Comparison of ENCODE assay signal across 14 mouse cellular contexts in the genomic region with DNA sequence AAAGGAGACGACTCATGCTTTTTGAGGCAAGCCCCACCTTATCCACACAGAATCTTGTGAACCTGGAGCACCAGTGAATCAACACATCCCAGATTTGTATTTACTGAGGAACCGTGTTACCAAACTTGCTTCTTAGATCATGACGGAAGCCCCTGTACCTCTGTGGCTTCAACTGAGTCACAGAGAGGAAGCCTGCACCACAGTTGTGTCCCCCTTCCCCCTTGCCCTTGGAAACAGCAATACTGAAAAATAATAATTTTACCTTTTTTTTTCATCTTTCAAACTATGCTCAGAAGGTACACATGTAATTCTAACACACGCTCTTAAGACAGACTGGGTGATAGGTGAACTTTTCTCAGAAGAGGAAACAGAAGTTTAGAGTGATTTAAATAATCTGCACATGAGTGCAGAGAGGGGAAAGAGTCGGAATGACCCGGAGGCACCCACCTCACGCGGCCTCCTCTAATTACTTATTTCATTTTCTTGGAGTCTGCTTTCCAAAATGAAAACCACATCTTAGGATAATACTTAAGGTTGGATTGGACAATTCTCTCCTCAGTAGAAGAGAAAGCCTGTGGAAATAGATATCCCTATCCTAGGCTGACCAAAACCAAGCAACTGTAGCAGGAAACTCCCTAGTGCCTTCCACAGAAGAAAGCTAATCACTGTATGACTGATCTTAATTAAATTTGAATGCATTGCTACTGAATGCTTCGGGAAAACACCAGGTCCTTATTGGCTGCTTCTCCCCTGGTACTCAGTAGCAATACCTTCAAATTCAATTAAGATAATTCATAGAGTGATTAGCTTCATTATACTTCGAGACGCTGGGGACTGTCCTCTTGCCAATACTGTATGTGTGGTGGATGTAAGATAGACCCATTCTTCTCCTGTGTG.
DNase-seq lines count a peak whose midpoint lies in the region; ATAC-seq and TF ChIP-seq lines count a peak whose summit lies in the region.
"Had no signal": no experiment of that assay in that cellular context is flagged by ENCODE, and none has a peak within 500 bp of the region (broad histone marks: within the 10 kb centered on the region; RNA-seq: fewer than 3 reads in every experiment).

No protein-coding gene starts in this region.

- no peaks in the 10 kb centered on the region for H3K36me3 ChIP-seq in midbrain, embryonic 13.5 days
- no peaks in the 10 kb centered on the region for H3K36me3 ChIP-seq in midbrain, embryonic 10.5 days
- no peaks in the 10 kb centered on the region for H3K36me3 ChIP-seq in neural tube, embryonic 14.5 days (ENCODE audit: control insufficient read depth, insufficient read depth, low read length)
- H3K36me3 ChIP-seq in heart, embryonic 10.5 days: no peaks in the 10 kb centered on the region
- H3K36me3 ChIP-seq: heart, embryonic 13.5 days; intestine, embryonic 15.5 days had no signal

- DNase-seq in midbrain, embryonic 10.5 days (ENCODE audit: low spot score): no peak
- peak; percentile 27 for DNase-seq in CD4-positive helper T cell, adult 2 months (ENCODE audit: low read depth, low spot score)
- peak; percentile 32 for DNase-seq in brain, embryonic 14.5 days (ENCODE audit: low read depth)
- no peak for DNase-seq in heart, embryonic 10.5 days (ENCODE audit: low spot score)
- no peak for DNase-seq in kidney, postnatal 14 days
- no peak for DNase-seq in cerebellum, postnatal 14 days
- DNase-seq: adrenal gland, postnatal 10 days; forebrain, postnatal 0 days; gastrocnemius, postnatal 14 days; kidney, postnatal 36 days had no signal

- no peak for TF ChIP-seq POLR2A in brain, embryonic 14.5 days (IDR thresholded peaks at IDR 0.05; ENCODE audit: borderline replicate concordance, extremely low read depth, insufficient read depth, insufficient read length, poor library complexity, severe bottlenecking)

- no peaks in the 10 kb centered on the region for H3K27me3 ChIP-seq in midbrain, embryonic 13.5 days
- no peaks in the 10 kb centered on the region for H3K27me3 ChIP-seq in midbrain, embryonic 10.5 days (ENCODE audit: low read depth, poor library complexity, severe bottlenecking)
- no peaks in the 10 kb centered on the region for H3K27me3 ChIP-seq in neural tube, embryonic 14.5 days (ENCODE audit: control insufficient read depth, insufficient read depth, low read length)
- H3K27me3 ChIP-seq in heart, embryonic 10.5 days (ENCODE audit: insufficient read depth, poor library complexity, severe bottlenecking): no peaks in the 10 kb centered on the region
- H3K27me3 ChIP-seq: heart, embryonic 13.5 days; intestine, embryonic 15.5 days had no signal

- 80% methylated on average over 11 of the region's 11 CpGs for WGBS in midbrain, embryonic 13.5 days
- 86% methylated on average over 11 of the region's 11 CpGs for WGBS in midbrain, embryonic 10.5 days
- WGBS in neural tube, embryonic 14.5 days: 77% methylated on average over 11 of the region's 11 CpGs
- 80% methylated on average over 11 of the region's 11 CpGs for WGBS in heart, embryonic 10.5 days

- H3K4me1 ChIP-seq in midbrain, embryonic 13.5 days (replicated peaks): no peaks in the 10 kb centered on the region
- H3K4me1 ChIP-seq in midbrain, embryonic 10.5 days: no peaks in the 10 kb centered on the region
- no peaks in the 10 kb centered on the region for H3K4me1 ChIP-seq in neural tube, embryonic 14.5 days (ENCODE audit: control insufficient read depth, insufficient read depth, low read length)
- H3K4me1 ChIP-seq in heart, embryonic 10.5 days: no peaks in the 10 kb centered on the region
- H3K4me1 ChIP-seq: heart, embryonic 13.5 days; intestine, embryonic 15.5 days had no signal

- H3K27ac ChIP-seq in midbrain, embryonic 13.5 days: no peak overlapping the region
- H3K27ac ChIP-seq in midbrain, embryonic 10.5 days (replicated peaks): no peak overlapping the region
- H3K27ac ChIP-seq in neural tube, embryonic 14.5 days (ENCODE audit: low read depth, low read length): no peak overlapping the region
- H3K27ac ChIP-seq in heart, embryonic 10.5 days: no peak overlapping the region
- H3K27ac ChIP-seq: heart, embryonic 13.5 days; intestine, embryonic 15.5 days had no signal

- H3K9ac ChIP-seq in midbrain, embryonic 13.5 days (replicated peaks): no peak overlapping the region
- no peak overlapping the region for H3K9ac ChIP-seq in neural tube, embryonic 14.5 days (replicated peaks; ENCODE audit: low read depth, low read length)
- H3K9ac ChIP-seq: forebrain, postnatal 0 days; heart, embryonic 13.5 days; intestine, embryonic 15.5 days had no signal

- peak; percentile 66 for ATAC-seq in midbrain, embryonic 13.5 days
- peak; percentile 74; the same call in 1 of the 2 replicates for ATAC-seq in neural tube, embryonic 14.5 days (ENCODE audit: low read depth)
- ATAC-seq: forebrain, postnatal 0 days; intestine, embryonic 15.5 days had no signal

- H3K4me2 ChIP-seq in midbrain, embryonic 13.5 days (replicated peaks): no peak overlapping the region
- H3K4me2 ChIP-seq in neural tube, embryonic 14.5 days (ENCODE audit: low read depth, low read length): no peak overlapping the region
- H3K4me2 ChIP-seq: heart, embryonic 13.5 days; intestine, embryonic 15.5 days had no signal

- H3K4me3 ChIP-seq in midbrain, embryonic 13.5 days (replicated peaks): no peak overlapping the region
- H3K4me3 ChIP-seq in midbrain, embryonic 10.5 days: no peak overlapping the region
- no peak overlapping the region for H3K4me3 ChIP-seq in neural tube, embryonic 14.5 days (ENCODE audit: low read depth, low read length)
- H3K4me3 ChIP-seq in heart, embryonic 10.5 days: no peak overlapping the region
- H3K4me3 ChIP-seq: heart, embryonic 13.5 days; intestine, embryonic 15.5 days had no signal

- no peak for TF ChIP-seq CTCF in brain, embryonic 14.5 days (IDR thresholded peaks at IDR 0.05; ENCODE audit: borderline replicate concordance, extremely low read depth, insufficient read depth, insufficient read length)

- no peaks in the 10 kb centered on the region for H3K9me3 ChIP-seq in midbrain, embryonic 13.5 days
- H3K9me3 ChIP-seq in midbrain, embryonic 10.5 days (replicated peaks): no peaks in the 10 kb centered on the region
- H3K9me3 ChIP-seq in neural tube, embryonic 14.5 days (ENCODE audit: control insufficient read depth, low read length): no peaks in the 10 kb centered on the region
- H3K9me3 ChIP-seq in heart, embryonic 10.5 days: no peaks in the 10 kb centered on the region
- H3K9me3 ChIP-seq: heart, embryonic 13.5 days; intestine, embryonic 15.5 days had no signal

Comparison
In these comparisons a context has a peak if more than half of its experiments do, and no peak if none do; other contexts are left out.
1. DNase-seq: peak in CD4-positive helper T cell, adult 2 months (single experiment) and brain, embryonic 14.5 days (single experiment); none in midbrain, embryonic 10.5 days (single experiment), heart, embryonic 10.5 days (single experiment), kidney, postnatal 14 days (single experiment) and cerebellum, postnatal 14 days (0 of 2).